Mouse (Mus musculus) neural tube, embryonic 11.5 days (tissue): ENCODE results near the gene Dlg2. TPM values are rescaled to one million over a fixed set of nuclear protein-coding genes. Genes with fewer than 3 reads are reported as not detected.

ENCODE experiments used
- ATAC-seq: fragments of 200-750 bp; cut with Nextera tagmentation; 2 replicates; pipeline ENCODE4 v1.8.0; 2017; ENCODE audit warnings: moderate number of reproducible peaks, mild to moderate bottlenecking, moderate TSS enrichment, moderate library complexity; ENCODE audit not compliant: insufficient read depth, low FRiP score, low TSS enrichment
- DNase-seq: peaks from one replicate; pipeline ENCODE4 v3.0.0-alpha.2; 2015; ENCODE audit warnings: low spot score
- H3K27ac ChIP-seq: fragments of 300-500 bp; sonication (generic); 2 replicates; pipeline ENCODE4 v1.5.1; 2014; ENCODE audit warnings: low read depth, mild to moderate bottlenecking, low read length
- H3K27me3 ChIP-seq: fragments of 300-500 bp; sonication (generic); 2 replicates; pipeline ENCODE4 v1.6.1; 2014; ENCODE audit warnings: mild to moderate bottlenecking, low read length, mixed read lengths; ENCODE audit not compliant: control insufficient read depth, insufficient read depth
- H3K36me3 ChIP-seq: fragments of 300-500 bp; sonication (generic); 2 replicates; pipeline ENCODE4 v1.6.1; 2014; ENCODE audit warnings: mild to moderate bottlenecking, low read length, moderate library complexity, mixed read lengths; ENCODE audit not compliant: control insufficient read depth, insufficient read depth
- H3K4me1 ChIP-seq: fragments of 300-500 bp; sonication (generic); 2 replicates; pipeline ENCODE4 v1.6.1; 2014; ENCODE audit warnings: low read length, mixed read lengths; ENCODE audit not compliant: control insufficient read depth, insufficient read depth
- H3K4me2 ChIP-seq: fragments of 300-500 bp; sonication (generic); 2 replicates; pipeline ENCODE4 v1.6.1; 2014; ENCODE audit warnings: low read depth, mild to moderate bottlenecking, moderate library complexity
- H3K4me3 ChIP-seq: fragments of 300-500 bp; sonication (generic); 2 replicates; pipeline ENCODE4 v1.5.1; 2014; ENCODE audit warnings: low read depth, low read length
- H3K9ac ChIP-seq: fragments of 300-500 bp; sonication (generic); 2 replicates; pipeline ENCODE4 v1.6.1; 2014; ENCODE audit warnings: mild to moderate bottlenecking, low read length
- H3K9me3 ChIP-seq: fragments of 300-500 bp; sonication (generic); 2 replicates; pipeline ENCODE4 v1.6.1; 2016; ENCODE audit warnings: low read length; ENCODE audit not compliant: control insufficient read depth
- WGBS: fragments of 180-500 bp; shearing (Covaris S2); extraction: QIAGEN DNeasy Blood & Tissue Kit; methylation state at CpG from one replicate; pipeline ENCODE4 v1.1.7; 2014; 5-methylcytosine and 5-hydroxymethylcytosine counted together
- polyA plus RNA-seq: library from polyadenylated mRNA; unstranded; fragments of >200 nt; fragmentation: Nextera tagmentation; extraction: Ambion mirVana; gene quantifications from 2 replicates; pipeline ENCODE4 v1.2.1, GENCODE M21; 2014

Gene Dlg2
- polyA plus RNA-seq, 1 experiment from 2014 or later, result 5.1 TPM

GRCm38 (mm10) chr7:92373863-92374357 is 1897.4 kb downstream of the Dlg2 start:
- Histone ChIP-seq H3K4me1 (no peaks in the 10 kb centered on the region), H3K9me3 (no peaks in the 10 kb centered on the region), H3K27me3 (no peaks in the 10 kb centered on the region), H3K27ac (no peak overlapping the region), H3K9ac (no peak overlapping the region), H3K36me3 (no peaks in the 10 kb centered on the region), H3K4me2 (no peak overlapping the region), H3K4me3 (no peak overlapping the region)
- DNase-seq (no peak), ATAC-seq (no peak)
- WGBS, result 82% methylated on average over 5 of the region's 5 CpGs

GRCm38 (mm10) chr7:92383913-92384484 is 1907.5 kb downstream of the Dlg2 start:
- H3K4me3 ChIP-seq, result no peak overlapping the region
- no peaks in the 10 kb centered on the region for H3K9me3 ChIP-seq
- no peak overlapping the region for H3K27ac ChIP-seq
- H3K4me2 ChIP-seq, result no peak overlapping the region
- H3K4me1 ChIP-seq, result no peaks in the 10 kb centered on the region
- no peaks in the 10 kb centered on the region for H3K36me3 ChIP-seq
- 80% methylated on average over 5 of the region's 5 CpGs for WGBS
- ATAC-seq (no peak), DNase-seq (no peak)
- H3K27me3 ChIP-seq, result no peaks in the 10 kb centered on the region
- H3K9ac ChIP-seq, result no peak overlapping the region

GRCm38 (mm10) chr7:92392052-92392640 is 1915.7 kb downstream of the Dlg2 start:
- no peak overlapping the region for H3K9ac ChIP-seq
- H3K4me2 ChIP-seq, result no peak overlapping the region
- DNase-seq (peak; percentile 14), ATAC-seq (no peak)
- H3K9me3 ChIP-seq, result no peaks in the 10 kb centered on the region
- H3K4me1 ChIP-seq, result no peaks in the 10 kb centered on the region
- WGBS, result 60% methylated on average over 6 of the region's 6 CpGs
- H3K4me3 ChIP-seq, result no peak overlapping the region
- H3K27ac ChIP-seq, result no peak overlapping the region
- no peaks in the 10 kb centered on the region for H3K27me3 ChIP-seq
- H3K36me3 ChIP-seq, result no peaks in the 10 kb centered on the region

- Histone ChIP-seq H3K4me3 (no peak overlapping the region), H3K27me3 (no peaks in the 10 kb centered on the region), H3K4me2 (no peak overlapping the region), H3K4me1 (no peaks in the 10 kb centered on the region), H3K9me3 (no peaks in the 10 kb centered on the region), H3K9ac (no peak overlapping the region), H3K27ac (no peak overlapping the region), H3K36me3 (no peaks in the 10 kb centered on the region)
- WGBS, result 86% methylated on average over 1 of the region's 1 CpGs
- DNase-seq (no peak), ATAC-seq (no peak)
Observed at GRCm38 (mm10) chr7:92396783-92397182, 1920.3 kb downstream of the Dlg2 start.

- ATAC-seq (no peak), DNase-seq (no peak)
- Histone ChIP-seq H3K36me3 (no peaks in the 10 kb centered on the region), H3K9me3 (no peaks in the 10 kb centered on the region), H3K27ac (no peak overlapping the region), H3K4me1 (no peaks in the 10 kb centered on the region), H3K9ac (no peak overlapping the region), H3K27me3 (no peaks in the 10 kb centered on the region), H3K4me3 (no peak overlapping the region), H3K4me2 (no peak overlapping the region)
- WGBS, result 60% methylated on average over 1 of the region's 1 CpGs
Observed at GRCm38 (mm10) chr7:92398841-92399240, 1922.4 kb downstream of the Dlg2 start.

GRCm38 (mm10) chr7:92400551-92400950 is 1924.1 kb downstream of the Dlg2 start:
- Histone ChIP-seq H3K27me3 (no peaks in the 10 kb centered on the region), H3K4me1 (no peaks in the 10 kb centered on the region), H3K4me3 (no peak overlapping the region), H3K27ac (no peak overlapping the region), H3K4me2 (no peak overlapping the region), H3K9me3 (no peaks in the 10 kb centered on the region), H3K36me3 (no peaks in the 10 kb centered on the region), H3K9ac (no peak overlapping the region)
- ATAC-seq (no peak), DNase-seq (no peak)
- 72% methylated on average over 1 of the region's 1 CpGs for WGBS

- Histone ChIP-seq H3K4me2 (no peak overlapping the region), H3K4me1 (no peaks in the 10 kb centered on the region), H3K36me3 (no peaks in the 10 kb centered on the region), H3K9ac (no peak overlapping the region), H3K27ac (no peak overlapping the region), H3K27me3 (no peaks in the 10 kb centered on the region), H3K9me3 (no peaks in the 10 kb centered on the region), H3K4me3 (no peak overlapping the region)
- WGBS, result 68% methylated on average over 4 of the region's 4 CpGs
- DNase-seq, result no peak
- ATAC-seq, result no peak
Observed at GRCm38 (mm10) chr7:92401001-92401688, 1924.7 kb downstream of the Dlg2 start.

GRCm38 (mm10) chr7:92408479-92408878 is 1932.0 kb downstream of the Dlg2 start:
- Histone ChIP-seq H3K9ac (no peak overlapping the region), H3K4me3 (no peak overlapping the region), H3K4me1 (no peaks in the 10 kb centered on the region), H3K36me3 (no peaks in the 10 kb centered on the region), H3K4me2 (no peak overlapping the region), H3K27me3 (no peaks in the 10 kb centered on the region), H3K9me3 (no peaks in the 10 kb centered on the region), H3K27ac (no peak overlapping the region)
- no peak for ATAC-seq
- WGBS, result 65% methylated on average over 5 of the region's 5 CpGs
- no peak for DNase-seq

- ATAC-seq (no peak), DNase-seq (no peak)
- no peaks in the 10 kb centered on the region for H3K9me3 ChIP-seq
- no peaks in the 10 kb centered on the region for H3K4me1 ChIP-seq
- no peak overlapping the region for H3K9ac ChIP-seq
- H3K4me3 ChIP-seq, result no peak overlapping the region
- 85% methylated on average over 10 of the region's 10 CpGs for WGBS
- no peaks in the 10 kb centered on the region for H3K27me3 ChIP-seq
- no peak overlapping the region for H3K27ac ChIP-seq
- no peaks in the 10 kb centered on the region for H3K36me3 ChIP-seq
- no peak overlapping the region for H3K4me2 ChIP-seq
Observed at GRCm38 (mm10) chr7:92420474-92420873, 1944.0 kb downstream of the Dlg2 start.
